Mouse (Mus musculus): ENCODE results near the gene Hes1.

GRCm38 (mm10) chr16:30016064-30016463, 48.1 kb upstream of the Hes1 start:
- TF ChIP-seq CTCF (IDR thresholded peaks at IDR 0.05) (no peak), EP300 (IDR thresholded peaks at IDR 0.05) (no peak)
